ENCODE assay signal across 8 mouse cellular contexts in the genomic region with DNA sequence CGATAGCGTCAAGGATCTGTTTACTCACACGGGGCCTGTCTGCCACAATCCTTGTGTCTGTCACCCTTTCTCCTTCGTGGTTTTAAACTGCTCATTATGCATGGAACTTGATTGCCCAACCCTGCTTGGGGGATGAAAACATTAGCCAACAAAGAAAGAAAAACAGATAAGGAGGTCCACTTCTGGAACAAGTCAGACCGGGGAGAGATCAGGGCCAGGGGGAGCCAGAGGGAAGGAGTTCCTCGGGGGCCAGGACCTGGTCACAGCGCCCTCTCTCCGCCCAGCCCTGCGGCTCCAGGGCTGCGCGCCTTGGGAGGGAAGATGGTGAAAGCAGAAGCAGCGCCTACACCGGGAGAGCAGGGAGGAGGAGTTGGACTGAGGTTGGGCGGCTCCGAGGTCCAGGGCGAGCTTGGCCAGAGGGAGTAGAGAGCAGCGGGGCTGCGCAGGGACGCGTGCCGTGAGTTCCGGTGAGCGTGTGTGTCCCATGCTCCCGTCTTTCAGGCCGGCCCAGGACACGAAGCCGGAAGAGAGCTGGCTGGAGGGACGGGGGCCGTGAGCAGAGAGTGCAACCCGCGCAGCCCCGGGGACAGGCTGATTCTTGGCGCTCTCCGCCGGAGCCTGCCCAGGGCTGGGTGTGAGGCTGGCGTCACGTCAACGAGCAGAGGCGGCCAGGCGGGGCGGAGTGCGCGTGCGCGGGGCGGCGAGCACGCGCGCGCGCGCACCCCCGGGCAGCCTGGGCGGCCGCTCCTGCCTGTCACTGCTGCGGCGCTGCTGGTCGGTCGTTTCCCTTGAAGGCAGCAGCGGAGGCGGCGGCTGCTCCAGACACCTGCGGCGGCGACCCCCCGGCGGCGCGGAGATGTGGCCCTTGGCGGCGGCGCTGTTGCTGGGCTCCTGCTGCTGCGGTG. TPM values are rescaled to one million over a fixed set of nuclear protein-coding genes. Genes with fewer than 3 reads are reported as not detected.
A peak's percentile ranks its signal among the peaks of the same experiment; 100 is the strongest.
DNase-seq lines count a peak whose midpoint lies in the region; ATAC-seq lines count a peak whose summit lies in the region.

No protein-coding gene starts in this region.

- WGBS in hindbrain, embryonic 14.5 days: under 1% methylated on average over 56 of the region's 74 CpGs

- H3K36me3 ChIP-seq in hindbrain, embryonic 14.5 days (replicated peaks; ENCODE audit: control insufficient read depth, insufficient read depth): no peaks in the 10 kb centered on the region

- peak; percentile 94 for DNase-seq in NIH3T3 (ENCODE audit: low read depth)
- DNase-seq in cerebellum, postnatal 25 days: peak; percentile 97
- DNase-seq in frontal cortex, postnatal 25 days (ENCODE audit: low spot score in 2 of 2): peak; percentile 82 to 83
- peak; percentile 89 for DNase-seq in hindbrain, embryonic 14.5 days (ENCODE audit: low spot score)
- peak; percentile 90 to 91 for DNase-seq in layer of hippocampus, postnatal 36 days
- DNase-seq in lung, postnatal 36 days: peak; percentile 95
- DNase-seq in retina, postnatal 1 day: peak; percentile 91
- peak; percentile 85 to 94 for DNase-seq in urinary bladder, adult 18-20 months (ENCODE audit: low spot score in 2 of 2)

- H3K4me2 ChIP-seq in hindbrain, embryonic 14.5 days (replicated peaks): peak overlapping the region; percentile 82

- H3K9ac ChIP-seq in hindbrain, embryonic 14.5 days: peak overlapping the region; percentile 96

- peaks cover 27% of the 10 kb centered on the region for H3K4me1 ChIP-seq in hindbrain, embryonic 14.5 days (replicated peaks; ENCODE audit: control insufficient read depth, insufficient read depth, low read length)

- H3K27me3 ChIP-seq in hindbrain, embryonic 14.5 days (ENCODE audit: control insufficient read depth, insufficient read depth, low read length): no peaks in the 10 kb centered on the region

- H3K9me3 ChIP-seq in hindbrain, embryonic 14.5 days (ENCODE audit: control insufficient read depth, low read length): no peaks in the 10 kb centered on the region

- peak; percentile 96 for ATAC-seq in hindbrain, embryonic 14.5 days (ENCODE audit: low FRiP score)

- peak overlapping the region; percentile 98 for H3K27ac ChIP-seq in hindbrain, embryonic 14.5 days

- peak overlapping the region; percentile 92 for H3K4me3 ChIP-seq in hindbrain, embryonic 14.5 days (replicated peaks; ENCODE audit: low read length)

RNA-seq across cellular contexts. Expression of a gene that starts 54.9 kb away (rescaled TPM):
- polyA plus RNA-seq in hindbrain, embryonic 14.5 days (2014; fragmentation: Nextera tagmentation; extraction: Ambion mirVana): 152 and 167 TPM in 2 replicates
- total RNA-seq in layer of hippocampus, postnatal 36 days (2021): 100 to 1,000 TPM; 223 to 229 TPM

Comparison
In these comparisons a context has a peak if more than half of its experiments do, and no peak if none do; other contexts are left out.
1. Peak in every context shown above with its lines: DNase-seq, ATAC-seq, H3K4me3 ChIP-seq and H3K27ac ChIP-seq.